Mouse (Mus musculus): ENCODE measurements around the gene Rnf212. TPM values are rescaled to one million over a fixed set of nuclear protein-coding genes. Genes with fewer than 3 reads are reported as not detected.

The Rnf212 gene
- polyA plus RNA-seq, 1 experiment from 2014 or later, result not detected

GRCm38 (mm10) chr5:108703754-108704626 lies 70.8 kb downstream of the Rnf212 start:
- H3K9ac ChIP-seq (replicated peaks; ENCODE audit: low read depth, low read length), result no peak overlapping the region
- no peaks in the 10 kb centered on the region for H3K4me1 ChIP-seq (ENCODE audit: control insufficient read depth, insufficient read depth, low read length)
- 85% methylated on average over 12 of the region's 12 CpGs for WGBS
- H3K27ac ChIP-seq (ENCODE audit: low read depth, low read length), result no peak overlapping the region
- ATAC-seq (ENCODE audit: low read depth), result no peak
- H3K36me3 ChIP-seq (ENCODE audit: control insufficient read depth, insufficient read depth, low read length), result no peaks in the 10 kb centered on the region
- no peaks in the 10 kb centered on the region for H3K9me3 ChIP-seq (ENCODE audit: control insufficient read depth, low read length)
- no peaks in the 10 kb centered on the region for H3K27me3 ChIP-seq (ENCODE audit: control insufficient read depth, insufficient read depth, low read length)
- H3K4me3 ChIP-seq (ENCODE audit: low read depth, low read length), result no peak overlapping the region
- no peak overlapping the region for H3K4me2 ChIP-seq (ENCODE audit: low read depth, low read length)

DNA sequence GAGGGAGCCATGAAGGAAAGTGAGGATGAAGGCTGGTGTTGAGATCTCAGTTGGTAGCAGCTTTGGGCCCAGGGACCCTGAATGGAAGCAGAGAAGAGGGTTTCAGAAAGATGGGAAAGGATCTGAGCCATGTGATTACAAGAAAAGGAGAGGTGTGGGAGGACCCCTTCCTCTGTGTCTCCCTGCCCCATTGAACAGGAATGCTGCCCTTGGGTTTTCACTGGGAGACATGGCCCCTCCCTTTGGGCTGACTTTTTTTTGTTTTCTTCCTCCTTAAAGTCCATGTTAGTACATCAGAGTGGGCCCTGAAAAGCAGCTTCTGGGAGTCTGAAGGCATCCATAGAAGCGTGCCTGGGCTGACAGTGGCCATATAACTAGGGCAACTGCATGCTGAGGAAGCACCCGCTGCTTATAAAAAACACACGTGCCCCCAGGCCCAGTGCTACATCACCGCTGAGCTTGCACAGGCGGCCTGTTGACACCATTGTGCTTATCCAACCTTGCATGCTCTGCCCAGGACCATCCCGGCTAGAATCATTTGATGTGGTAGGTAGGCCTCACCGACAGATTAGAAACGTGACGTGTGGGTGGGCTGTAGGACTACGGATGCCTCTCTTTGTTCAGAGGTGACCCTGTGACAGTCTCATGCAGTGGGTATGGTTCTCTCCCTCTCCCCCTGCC lies 73.3 kb downstream of the Rnf212 start:
- Histone ChIP-seq H3K4me2 (ENCODE audit: low read depth, low read length) (no peak overlapping the region), H3K27ac (ENCODE audit: low read depth, low read length) (no peak overlapping the region), H3K27me3 (ENCODE audit: control insufficient read depth, insufficient read depth, low read length) (no peaks in the 10 kb centered on the region), H3K9me3 (ENCODE audit: control insufficient read depth, low read length) (no peaks in the 10 kb centered on the region), H3K9ac (replicated peaks; ENCODE audit: low read depth, low read length) (no peak overlapping the region), H3K4me1 (ENCODE audit: control insufficient read depth, insufficient read depth, low read length) (no peaks in the 10 kb centered on the region), H3K4me3 (ENCODE audit: low read depth, low read length) (no peak overlapping the region), H3K36me3 (ENCODE audit: control insufficient read depth, insufficient read depth, low read length) (no peaks in the 10 kb centered on the region)
- ATAC-seq (ENCODE audit: low read depth), result no peak
- 61% methylated on average over 10 of the region's 10 CpGs for whole genome bisulfite sequencing

GRCm38 (mm10) chr5:108700346-108700745 lies 74.4 kb downstream of the Rnf212 start:
- no peak overlapping the region for H3K4me3 ChIP-seq (ENCODE audit: low read depth, low read length)
- 63% methylated on average over 3 of the region's 3 CpGs for WGBS
- no peaks in the 10 kb centered on the region for H3K4me1 ChIP-seq (ENCODE audit: control insufficient read depth, insufficient read depth, low read length)
- H3K9ac ChIP-seq (replicated peaks; ENCODE audit: low read depth, low read length), result no peak overlapping the region
- ATAC-seq (ENCODE audit: low read depth), result no peak
- H3K4me2 ChIP-seq (ENCODE audit: low read depth, low read length), result no peak overlapping the region
- no peaks in the 10 kb centered on the region for H3K27me3 ChIP-seq (ENCODE audit: control insufficient read depth, insufficient read depth, low read length)
- no peaks in the 10 kb centered on the region for H3K9me3 ChIP-seq (ENCODE audit: control insufficient read depth, low read length)
- no peaks in the 10 kb centered on the region for H3K36me3 ChIP-seq (ENCODE audit: control insufficient read depth, insufficient read depth, low read length)
- H3K27ac ChIP-seq (ENCODE audit: low read depth, low read length), result no peak overlapping the region

DNA sequence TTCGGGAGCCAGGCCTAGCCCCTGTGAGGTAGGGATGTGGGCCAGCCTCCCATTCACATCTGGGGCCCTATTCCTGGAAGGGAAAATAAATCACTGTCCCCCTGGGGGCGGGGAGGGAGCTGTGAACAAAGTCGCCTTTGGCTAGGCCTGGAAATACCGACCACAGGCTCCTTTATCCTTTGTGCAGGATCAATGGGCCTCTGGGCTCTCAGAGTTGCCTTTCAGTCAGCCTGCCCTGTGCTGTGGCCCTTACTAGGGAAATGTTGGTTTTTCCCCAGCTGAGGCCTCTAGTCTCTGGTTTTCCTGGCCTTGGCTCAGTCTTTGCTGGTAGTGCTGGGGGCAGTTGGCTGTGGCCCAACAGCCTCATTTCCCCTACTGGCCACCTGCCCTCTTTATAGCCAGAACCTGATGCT lies 77.4 kb downstream of the Rnf212 start:
- Histone ChIP-seq H3K4me1 (ENCODE audit: control insufficient read depth, insufficient read depth, low read length) (0 out of 2 replicates have a peak, but pooled peaks cover 4% of the 10 kb centered on the region), H3K4me3 (ENCODE audit: low read depth, low read length) (no peak overlapping the region), H3K27me3 (ENCODE audit: control insufficient read depth, insufficient read depth, low read length) (peaks cover 6% of the 10 kb centered on the region; the same call in 1 of the 2 replicates), H3K9me3 (ENCODE audit: control insufficient read depth, low read length) (no peaks in the 10 kb centered on the region), H3K9ac (replicated peaks; ENCODE audit: low read depth, low read length) (no peak overlapping the region), H3K27ac (ENCODE audit: low read depth, low read length) (peak overlapping the region; percentile 22; the same call in 1 of the 2 replicates), H3K36me3 (ENCODE audit: control insufficient read depth, insufficient read depth, low read length) (no peaks in the 10 kb centered on the region), H3K4me2 (ENCODE audit: low read depth, low read length) (no peak overlapping the region)
- peak; percentile 19; the same call in 1 of the 2 replicates for ATAC-seq (ENCODE audit: low read depth)
- 3% methylated on average over 4 of the region's 4 CpGs for WGBS

- peaks cover 6% of the 10 kb centered on the region; the same call in 1 of the 2 replicates for H3K27me3 ChIP-seq (ENCODE audit: control insufficient read depth, insufficient read depth, low read length)
- no peak overlapping the region for H3K9ac ChIP-seq (replicated peaks; ENCODE audit: low read depth, low read length)
- H3K36me3 ChIP-seq (ENCODE audit: control insufficient read depth, insufficient read depth, low read length), result no peaks in the 10 kb centered on the region
- H3K4me3 ChIP-seq (ENCODE audit: low read depth, low read length), result no peak overlapping the region
- WGBS, result 71% methylated on average over 3 of the region's 3 CpGs
- 0 out of 2 replicates have a peak, but pooled peaks cover 4% of the 10 kb centered on the region for H3K4me1 ChIP-seq (ENCODE audit: control insufficient read depth, insufficient read depth, low read length)
- H3K27ac ChIP-seq (ENCODE audit: low read depth, low read length), result no peak overlapping the region; the same call in 1 of the 2 replicates
- H3K4me2 ChIP-seq (ENCODE audit: low read depth, low read length), result no peak overlapping the region
- no peaks in the 10 kb centered on the region for H3K9me3 ChIP-seq (ENCODE audit: control insufficient read depth, low read length)
- ATAC-seq (ENCODE audit: low read depth), result no peak
Measured at GRCm38 (mm10) chr5:108696542-108696941, 78.2 kb downstream of the Rnf212 start.

DNA sequence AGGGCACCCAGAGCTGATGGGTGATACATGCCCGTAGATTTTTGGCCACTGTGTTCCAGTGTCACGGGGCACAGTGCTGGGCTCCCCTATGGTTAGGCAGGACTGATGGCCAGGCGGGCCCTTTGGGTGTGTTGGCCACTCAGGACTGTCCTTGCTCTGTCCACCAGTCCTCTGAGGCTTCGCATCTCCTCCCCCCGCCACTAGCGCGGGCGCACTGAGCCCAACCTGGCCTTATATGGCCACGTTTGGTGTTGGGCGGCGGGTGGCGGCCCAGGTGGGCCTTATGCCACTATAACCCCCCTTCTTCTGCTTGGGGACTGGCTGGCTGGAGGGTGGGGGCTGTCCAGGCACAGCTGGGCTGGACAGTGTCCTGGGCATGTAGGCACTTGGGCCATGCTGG lies 78.9 kb downstream of the Rnf212 start:
- WGBS, result 94% methylated on average over 11 of the region's 12 CpGs
- H3K9me3 ChIP-seq (ENCODE audit: control insufficient read depth, low read length), result no peaks in the 10 kb centered on the region
- no peak overlapping the region for H3K9ac ChIP-seq (replicated peaks; ENCODE audit: low read depth, low read length)
- H3K4me1 ChIP-seq (ENCODE audit: control insufficient read depth, insufficient read depth, low read length), result 0 out of 2 replicates have a peak, but pooled peaks cover 4% of the 10 kb centered on the region
- no peaks in the 10 kb centered on the region for H3K36me3 ChIP-seq (ENCODE audit: control insufficient read depth, insufficient read depth, low read length)
- H3K27me3 ChIP-seq (ENCODE audit: control insufficient read depth, insufficient read depth, low read length), result peaks cover 6% of the 10 kb centered on the region; the same call in 1 of the 2 replicates
- no peak overlapping the region for H3K27ac ChIP-seq (ENCODE audit: low read depth, low read length)
- no peak for ATAC-seq (ENCODE audit: low read depth)
- no peak overlapping the region for H3K4me2 ChIP-seq (ENCODE audit: low read depth, low read length)
- H3K4me3 ChIP-seq (ENCODE audit: low read depth, low read length), result no peak overlapping the region

DNA sequence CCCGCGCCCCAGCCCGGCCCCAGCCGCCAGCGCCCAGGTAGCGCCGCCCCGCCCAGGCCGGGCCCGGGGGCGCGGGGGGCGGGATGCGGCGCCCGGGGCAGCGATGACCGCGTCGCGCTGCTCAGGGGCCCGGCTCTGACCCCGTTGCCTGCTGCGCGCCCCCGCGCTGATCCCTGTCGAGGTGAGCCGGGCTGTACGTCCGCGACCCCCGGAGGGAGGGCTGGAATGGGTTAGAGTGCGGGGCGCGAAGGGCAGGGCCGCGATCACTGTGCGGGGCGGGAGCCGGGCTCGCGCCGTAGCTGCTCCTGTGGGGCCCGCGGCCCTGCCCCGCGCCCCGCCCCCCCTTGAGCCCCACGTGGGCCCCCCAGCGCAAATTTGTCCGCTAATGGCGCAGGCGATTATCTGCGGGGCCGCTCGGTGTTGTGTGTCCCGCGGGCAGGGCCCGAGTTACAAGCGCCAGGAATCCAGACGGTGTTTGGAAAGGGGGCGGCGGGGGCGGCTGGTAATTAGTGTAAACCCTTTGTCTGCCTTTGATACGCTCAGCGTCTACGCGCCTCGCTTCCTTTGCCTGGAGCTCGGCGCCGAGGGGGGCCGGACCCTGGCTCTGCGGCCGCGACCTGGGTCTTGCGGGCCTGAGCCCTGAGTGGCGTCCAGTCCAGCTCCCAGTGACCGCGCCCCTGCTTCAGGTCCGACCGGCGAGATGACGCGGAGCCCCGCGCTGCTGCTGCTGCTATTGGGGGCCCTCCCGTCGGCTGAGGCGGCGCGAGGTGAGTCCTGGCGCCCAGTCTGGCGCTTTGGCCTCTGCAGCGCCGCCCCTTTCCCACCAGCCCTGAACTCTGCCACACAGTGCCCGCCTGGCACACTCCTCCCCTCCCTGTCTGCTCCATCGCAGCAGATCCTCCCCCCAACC lies 80.2 kb downstream of the Rnf212 start:
- H3K9me3 ChIP-seq (ENCODE audit: control insufficient read depth, low read length), result no peaks in the 10 kb centered on the region
- H3K27ac ChIP-seq (ENCODE audit: low read depth, low read length), result no peak overlapping the region
- H3K4me1 ChIP-seq (ENCODE audit: control insufficient read depth, insufficient read depth, low read length), result 0 out of 2 replicates have a peak, but pooled peaks cover 4% of the 10 kb centered on the region
- H3K36me3 ChIP-seq (ENCODE audit: control insufficient read depth, insufficient read depth, low read length), result no peaks in the 10 kb centered on the region
- H3K27me3 ChIP-seq (ENCODE audit: control insufficient read depth, insufficient read depth, low read length), result peaks cover 6% of the 10 kb centered on the region; the same call in 1 of the 2 replicates
- peak overlapping the region; percentile 99 for H3K4me2 ChIP-seq (ENCODE audit: low read depth, low read length)
- H3K4me3 ChIP-seq (ENCODE audit: low read depth, low read length), result peak overlapping the region; percentile 68
- peak overlapping the region; percentile 42 for H3K9ac ChIP-seq (replicated peaks; ENCODE audit: low read depth, low read length)
- under 1% methylated on average over 69 of the region's 99 CpGs for WGBS
- ATAC-seq (ENCODE audit: low read depth), result peak; percentile 45

- H3K4me3 ChIP-seq (ENCODE audit: low read depth, low read length), result peak overlapping the region; percentile 68
- H3K27me3 ChIP-seq (ENCODE audit: control insufficient read depth, insufficient read depth, low read length), result peaks cover 6% of the 10 kb centered on the region; the same call in 1 of the 2 replicates
- H3K4me1 ChIP-seq (ENCODE audit: control insufficient read depth, insufficient read depth, low read length), result 0 out of 2 replicates have a peak, but pooled peaks cover 4% of the 10 kb centered on the region
- H3K4me2 ChIP-seq (ENCODE audit: low read depth, low read length), result peak overlapping the region; percentile 99
- H3K36me3 ChIP-seq (ENCODE audit: control insufficient read depth, insufficient read depth, low read length), result no peaks in the 10 kb centered on the region
- H3K27ac ChIP-seq (ENCODE audit: low read depth, low read length), result no peak overlapping the region
- peak overlapping the region; percentile 42; the same call in 1 of the 2 replicates for H3K9ac ChIP-seq (replicated peaks; ENCODE audit: low read depth, low read length)
- ATAC-seq (ENCODE audit: low read depth), result peak; percentile 95
- WGBS, result under 1% methylated on average over 27 of the region's 43 CpGs
- H3K9me3 ChIP-seq (ENCODE audit: control insufficient read depth, low read length), result no peaks in the 10 kb centered on the region
Measured at GRCm38 (mm10) chr5:108693872-108694288, 80.9 kb downstream of the Rnf212 start.
